Mouse (Mus musculus) E14TG2a.4 (cell line): Measurements from ENCODE around the gene Rnf149.

ENCODE experiments used
- CTCF ChIP-seq: conservative IDR thresholded peaks from 2 replicates; pipeline ENCODE4 v1.5.1; 2014; ENCODE audit warnings: low read length
- NANOG ChIP-seq: IDR thresholded peaks from 2 replicates; pipeline ENCODE4 v1.6.1; 2014; ENCODE audit warnings: borderline replicate concordance, low read length, mixed read lengths
- POU5F1 ChIP-seq: IDR thresholded peaks from 2 replicates; pipeline ENCODE4 v1.6.1; 2014; ENCODE audit warnings: low read length, borderline replicate concordance

DNA sequence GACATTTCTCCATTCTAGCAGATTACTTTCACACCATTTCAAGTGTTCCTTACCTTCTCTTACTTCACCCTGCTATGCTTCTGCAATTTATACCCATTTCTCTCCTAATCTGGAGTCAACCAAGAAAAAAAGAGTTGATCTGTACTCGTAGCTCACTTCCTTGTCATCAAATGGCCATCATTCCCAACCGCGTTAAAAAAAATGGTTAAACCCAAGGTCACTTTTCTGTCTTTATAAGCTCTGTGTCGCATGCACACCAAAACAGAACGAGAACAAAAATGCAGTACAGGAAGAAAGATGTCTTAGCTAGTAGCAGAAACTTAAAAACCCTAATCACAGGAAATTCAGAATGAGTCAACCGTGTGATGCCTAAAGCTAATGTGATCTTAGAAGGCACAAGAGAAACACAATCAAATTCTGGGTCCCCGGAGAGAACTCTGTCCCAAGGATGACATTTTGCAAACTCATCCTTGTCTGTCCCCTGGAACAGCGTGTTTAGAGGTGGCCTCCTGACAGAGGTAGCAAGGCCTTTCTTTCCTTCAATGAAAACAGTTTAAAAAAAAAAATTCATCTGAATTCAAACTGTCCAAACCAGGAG is 1.3 kb downstream of the Rnf149 start:
- TF ChIP-seq CTCF (no peak), POU5F1 (no peak), NANOG (no peak)
